Mouse (Mus musculus): ENCODE data around the gene Mmgt2. TPM values are rescaled to one million over a fixed set of nuclear protein-coding genes. Genes with fewer than 3 reads are reported as not detected.

Mmgt2 gene
- polyA plus RNA-seq, 1 experiment from 2014 or later = 38.5 TPM

DNA sequence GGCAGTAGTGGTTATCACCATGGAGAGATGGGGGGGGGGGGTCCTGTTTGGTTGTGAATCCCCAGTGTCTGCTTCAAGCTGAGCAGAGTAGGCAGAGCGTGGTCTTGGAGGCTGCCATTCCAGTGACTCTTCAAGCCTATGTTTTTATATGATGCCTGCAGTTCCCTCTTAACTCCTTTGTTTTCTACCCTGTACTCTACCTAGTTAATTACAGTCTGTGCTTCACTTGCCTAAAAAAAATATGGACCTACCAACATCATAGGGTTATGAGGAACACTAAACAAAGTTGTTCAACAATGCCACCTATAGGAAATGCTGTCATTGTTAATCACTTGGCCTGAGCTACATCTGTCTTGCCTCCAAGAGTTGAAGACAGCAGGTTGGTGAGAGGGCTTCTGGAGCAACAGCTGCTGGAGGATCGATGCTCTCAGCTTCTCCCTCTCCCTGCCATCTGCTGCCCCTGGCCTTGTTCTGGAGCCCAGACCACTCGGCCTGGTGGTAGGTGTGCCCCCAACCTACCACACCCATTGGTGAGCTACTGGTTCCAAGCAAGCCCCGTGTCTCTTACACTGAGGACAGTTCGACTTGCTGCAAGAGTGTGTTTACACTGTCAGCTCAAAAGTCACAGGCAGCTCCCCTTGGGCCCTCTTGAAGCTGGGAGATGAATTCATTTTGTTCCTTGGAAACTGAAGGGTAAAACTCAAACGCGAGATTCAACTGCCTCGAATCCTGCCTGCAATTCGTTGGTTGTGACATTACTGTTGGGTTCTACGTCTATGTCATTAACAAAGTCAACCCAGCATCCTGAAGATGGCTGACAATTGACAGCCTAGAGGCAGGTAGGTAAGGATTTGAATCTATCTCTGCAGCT, 41.9 kb upstream of the Mmgt2 start:
- H3K27ac ChIP-seq (ENCODE audit: low read depth, low read length) = peak overlapping the region; percentile 25; the same call in 1 of the 2 replicates
- H3K9ac ChIP-seq (ENCODE audit: low read length) = no peak overlapping the region
- no peak overlapping the region for H3K4me3 ChIP-seq (ENCODE audit: low read depth, low read length)
- WGBS = 72% methylated on average over 10 of the region's 10 CpGs
- no peaks in the 10 kb centered on the region for H3K9me3 ChIP-seq (ENCODE audit: control insufficient read depth, low read length)
- peaks cover 22% of the 10 kb centered on the region for H3K4me1 ChIP-seq (ENCODE audit: control insufficient read depth, insufficient read depth, low read length)
- peaks cover 36% of the 10 kb centered on the region for H3K36me3 ChIP-seq (ENCODE audit: control insufficient read depth, insufficient read depth, low read length)
- ATAC-seq (ENCODE audit: low FRiP score) (no peak), DNase-seq (ENCODE audit: low spot score, missing footprints) (peak; percentile 81)
- H3K4me2 ChIP-seq = no peak overlapping the region
- no peaks in the 10 kb centered on the region for H3K27me3 ChIP-seq (ENCODE audit: control insufficient read depth, insufficient read depth, low read length)

DNA sequence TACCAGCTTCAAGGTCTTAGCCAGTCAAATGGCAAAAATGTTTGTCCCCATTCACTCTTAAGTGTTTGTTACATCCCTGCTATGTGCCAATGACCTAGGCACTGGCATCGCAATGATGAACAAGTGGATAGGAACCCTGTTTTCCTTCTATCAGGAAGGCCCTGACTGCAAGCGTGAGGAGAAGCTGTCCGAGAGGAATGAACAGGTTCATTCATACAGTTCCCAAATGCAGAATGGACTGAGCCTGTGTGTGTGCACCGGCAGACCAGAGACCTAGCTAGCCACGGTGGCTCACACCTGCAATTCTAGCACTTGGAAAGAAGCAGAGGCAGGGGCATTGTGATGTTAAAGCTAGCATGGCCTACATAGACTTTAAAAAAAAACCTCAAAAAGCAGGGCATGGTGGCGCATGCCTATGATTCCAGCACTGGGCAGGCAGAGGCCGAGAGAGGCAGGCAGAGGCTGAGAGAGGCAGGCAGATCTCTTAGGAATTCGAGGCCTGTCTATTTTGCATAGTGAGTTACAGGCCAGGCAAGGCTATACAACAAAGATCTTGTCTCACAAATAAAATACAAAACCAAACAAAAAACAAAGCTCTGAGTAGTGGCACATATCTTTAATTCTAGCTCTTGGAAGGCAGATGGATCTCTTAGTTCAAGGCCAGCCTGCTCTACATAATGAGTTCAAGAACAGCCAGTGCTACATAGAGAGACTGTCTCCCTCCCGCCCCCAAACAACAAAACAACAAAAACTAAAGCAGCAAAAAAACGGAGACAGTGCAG, 41.1 kb upstream of the Mmgt2 start:
- peaks cover 36% of the 10 kb centered on the region for H3K36me3 ChIP-seq (ENCODE audit: control insufficient read depth, insufficient read depth, low read length)
- H3K27me3 ChIP-seq (ENCODE audit: control insufficient read depth, insufficient read depth, low read length) = no peaks in the 10 kb centered on the region
- 0 out of 2 replicates have a peak overlapping the region, but pooled peaks have one; percentile 20 for H3K27ac ChIP-seq (ENCODE audit: low read depth, low read length)
- DNase-seq (ENCODE audit: low spot score, missing footprints) (peak; percentile 88), ATAC-seq (ENCODE audit: low FRiP score) (no peak)
- H3K4me1 ChIP-seq (ENCODE audit: control insufficient read depth, insufficient read depth, low read length) = peaks cover 23% of the 10 kb centered on the region
- no peak overlapping the region for H3K4me2 ChIP-seq
- no peak overlapping the region for H3K4me3 ChIP-seq (ENCODE audit: low read depth, low read length)
- WGBS = 68% methylated on average over 10 of the region's 10 CpGs
- no peaks in the 10 kb centered on the region for H3K9me3 ChIP-seq (ENCODE audit: control insufficient read depth, low read length)
- no peak overlapping the region for H3K9ac ChIP-seq (ENCODE audit: low read length)

DNA sequence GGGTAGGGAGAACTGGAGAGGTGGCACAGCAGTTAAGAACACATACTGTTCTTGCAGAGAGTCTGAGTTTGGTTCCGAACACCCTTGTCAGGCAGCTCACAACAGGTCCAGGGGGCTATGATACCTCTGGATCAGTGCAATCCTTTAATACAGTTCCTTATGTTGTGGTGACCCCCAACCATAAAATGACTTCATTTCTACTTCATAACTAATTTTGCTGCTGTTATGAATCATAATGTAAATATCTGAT, 40.6 kb upstream of the Mmgt2 start:
- DNase-seq (ENCODE audit: low spot score, missing footprints) (no peak), ATAC-seq (ENCODE audit: low FRiP score) (no peak)
- no peak overlapping the region for H3K4me2 ChIP-seq
- no peak overlapping the region for H3K9ac ChIP-seq (ENCODE audit: low read length)
- no peak overlapping the region for H3K27ac ChIP-seq (ENCODE audit: low read depth, low read length)
- no peaks in the 10 kb centered on the region for H3K9me3 ChIP-seq (ENCODE audit: control insufficient read depth, low read length)
- H3K27me3 ChIP-seq (ENCODE audit: control insufficient read depth, insufficient read depth, low read length) = no peaks in the 10 kb centered on the region
- H3K36me3 ChIP-seq (ENCODE audit: control insufficient read depth, insufficient read depth, low read length) = peaks cover 36% of the 10 kb centered on the region
- peaks cover 28% of the 10 kb centered on the region for H3K4me1 ChIP-seq (ENCODE audit: control insufficient read depth, insufficient read depth, low read length)
- WGBS = 100% methylated on average over 1 of the region's 1 CpGs
- H3K4me3 ChIP-seq (ENCODE audit: low read depth, low read length) = no peak overlapping the region

DNA sequence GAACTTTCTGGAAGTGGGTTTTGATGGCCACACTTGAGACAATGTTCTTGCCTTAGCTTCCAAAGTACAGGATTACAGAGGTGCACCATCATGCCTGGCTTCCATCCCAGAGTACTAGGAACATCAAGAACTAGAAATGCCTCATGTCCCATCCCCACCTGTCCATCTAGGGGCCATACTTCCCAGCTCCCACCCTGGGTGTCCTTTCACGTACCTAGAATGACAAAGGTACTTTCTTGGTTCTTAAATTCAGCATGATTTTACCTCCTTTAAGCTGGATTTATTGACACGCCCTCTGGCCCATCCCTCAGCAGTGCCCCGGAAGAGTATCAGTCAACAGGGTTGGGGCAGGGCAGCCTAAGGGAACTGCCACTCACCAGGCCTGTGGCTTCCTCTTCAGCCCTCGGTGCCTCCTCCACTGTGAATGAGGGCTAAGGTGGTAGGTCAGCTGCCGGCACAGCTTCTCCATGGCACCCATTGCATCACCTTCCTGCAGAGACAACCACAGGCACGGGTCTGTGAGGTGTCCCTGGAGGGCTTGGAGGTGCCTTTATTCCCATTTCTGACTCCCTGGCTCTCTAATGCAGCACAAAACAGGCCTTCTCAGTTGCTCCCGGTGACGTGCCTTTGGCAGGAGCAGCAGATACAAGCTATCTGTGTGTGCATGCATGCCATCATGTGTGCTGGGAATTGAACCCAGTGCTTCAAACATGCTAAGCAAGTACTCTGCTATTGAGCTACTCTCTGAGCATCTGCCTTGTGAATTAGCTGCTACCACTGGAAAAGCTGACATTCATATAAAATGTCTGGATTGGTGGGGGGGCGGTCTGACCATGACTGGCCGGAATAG, 39.4 kb upstream of the Mmgt2 start:
- Histone ChIP-seq H3K9ac (ENCODE audit: low read length) (no peak overlapping the region), H3K27ac (ENCODE audit: low read depth, low read length) (no peak overlapping the region), H3K4me2 (no peak overlapping the region), H3K27me3 (ENCODE audit: control insufficient read depth, insufficient read depth, low read length) (no peaks in the 10 kb centered on the region), H3K9me3 (ENCODE audit: control insufficient read depth, low read length) (no peaks in the 10 kb centered on the region), H3K4me3 (ENCODE audit: low read depth, low read length) (no peak overlapping the region), H3K36me3 (ENCODE audit: control insufficient read depth, insufficient read depth, low read length) (peaks cover 36% of the 10 kb centered on the region), H3K4me1 (ENCODE audit: control insufficient read depth, insufficient read depth, low read length) (peaks cover 35% of the 10 kb centered on the region)
- ATAC-seq (ENCODE audit: low FRiP score) (no peak), DNase-seq (ENCODE audit: low spot score, missing footprints) (peak; percentile 85)
- WGBS = 83% methylated on average over 10 of the region's 10 CpGs

DNA sequence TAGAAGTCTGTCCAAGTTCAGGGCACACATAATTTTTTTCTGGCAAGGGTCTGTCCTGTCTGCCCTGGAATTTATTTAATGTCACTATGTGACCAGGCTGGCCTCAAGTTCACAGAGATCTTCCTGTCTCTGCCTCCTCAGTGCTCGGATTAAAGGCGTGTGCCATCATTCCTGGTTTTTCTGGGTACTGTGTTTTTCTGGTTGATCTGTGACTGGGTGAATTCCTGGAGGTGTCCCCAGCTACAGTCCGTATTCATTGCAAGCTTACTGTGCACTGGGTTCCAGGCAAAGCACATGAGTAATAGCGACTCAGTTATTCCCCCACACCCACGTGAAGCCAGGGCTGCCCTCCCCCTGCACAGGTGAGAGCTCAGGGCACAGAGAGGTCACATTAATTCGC, 38.2 kb upstream of the Mmgt2 start:
- Histone ChIP-seq H3K27me3 (ENCODE audit: control insufficient read depth, insufficient read depth, low read length) (no peaks in the 10 kb centered on the region), H3K4me1 (ENCODE audit: control insufficient read depth, insufficient read depth, low read length) (peaks cover 30% of the 10 kb centered on the region), H3K4me2 (no peak overlapping the region), H3K4me3 (ENCODE audit: low read depth, low read length) (no peak overlapping the region), H3K9me3 (ENCODE audit: control insufficient read depth, low read length) (no peaks in the 10 kb centered on the region), H3K9ac (ENCODE audit: low read length) (no peak overlapping the region), H3K27ac (ENCODE audit: low read depth, low read length) (no peak overlapping the region), H3K36me3 (ENCODE audit: control insufficient read depth, insufficient read depth, low read length) (peaks cover 26% of the 10 kb centered on the region)
- 89% methylated on average over 6 of the region's 6 CpGs for WGBS
- ATAC-seq (ENCODE audit: low FRiP score) (no peak), DNase-seq (ENCODE audit: low spot score, missing footprints) (no peak)

DNA sequence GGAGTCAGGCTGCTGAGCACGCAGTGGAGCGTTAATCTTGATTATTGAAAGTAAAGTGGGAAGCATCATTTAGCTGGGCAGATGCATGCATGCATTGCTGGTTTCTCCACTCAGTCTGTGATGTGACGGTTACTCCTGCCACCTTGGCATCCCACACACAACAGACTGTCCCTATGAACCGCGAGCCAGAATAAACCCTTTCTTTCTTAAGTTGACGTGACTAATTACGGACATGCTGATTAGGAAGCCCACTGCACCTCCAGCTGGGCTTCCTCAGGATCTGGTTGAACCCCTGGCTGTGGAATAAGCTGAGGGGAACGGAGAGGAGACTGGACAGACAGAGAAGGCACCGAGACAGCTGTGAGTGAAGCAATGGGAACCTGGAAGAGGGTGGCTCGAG, 35.9 kb upstream of the Mmgt2 start:
- H3K27me3 ChIP-seq (ENCODE audit: control insufficient read depth, insufficient read depth, low read length) = no peaks in the 10 kb centered on the region
- no peak overlapping the region for H3K4me3 ChIP-seq (ENCODE audit: low read depth, low read length)
- H3K27ac ChIP-seq (ENCODE audit: low read depth, low read length) = no peak overlapping the region
- ATAC-seq (ENCODE audit: low FRiP score) (no peak), DNase-seq (ENCODE audit: low spot score, missing footprints) (peak; percentile 79)
- H3K9ac ChIP-seq (ENCODE audit: low read length) = peak overlapping the region; percentile 62
- 61% methylated on average over 10 of the region's 10 CpGs for WGBS
- peaks cover 23% of the 10 kb centered on the region for H3K4me1 ChIP-seq (ENCODE audit: control insufficient read depth, insufficient read depth, low read length)
- no peaks in the 10 kb centered on the region for H3K9me3 ChIP-seq (ENCODE audit: control insufficient read depth, low read length)
- H3K4me2 ChIP-seq = no peak overlapping the region
- 0 out of 2 replicates have a peak, but pooled peaks cover 7% of the 10 kb centered on the region for H3K36me3 ChIP-seq (ENCODE audit: control insufficient read depth, insufficient read depth, low read length)

DNA sequence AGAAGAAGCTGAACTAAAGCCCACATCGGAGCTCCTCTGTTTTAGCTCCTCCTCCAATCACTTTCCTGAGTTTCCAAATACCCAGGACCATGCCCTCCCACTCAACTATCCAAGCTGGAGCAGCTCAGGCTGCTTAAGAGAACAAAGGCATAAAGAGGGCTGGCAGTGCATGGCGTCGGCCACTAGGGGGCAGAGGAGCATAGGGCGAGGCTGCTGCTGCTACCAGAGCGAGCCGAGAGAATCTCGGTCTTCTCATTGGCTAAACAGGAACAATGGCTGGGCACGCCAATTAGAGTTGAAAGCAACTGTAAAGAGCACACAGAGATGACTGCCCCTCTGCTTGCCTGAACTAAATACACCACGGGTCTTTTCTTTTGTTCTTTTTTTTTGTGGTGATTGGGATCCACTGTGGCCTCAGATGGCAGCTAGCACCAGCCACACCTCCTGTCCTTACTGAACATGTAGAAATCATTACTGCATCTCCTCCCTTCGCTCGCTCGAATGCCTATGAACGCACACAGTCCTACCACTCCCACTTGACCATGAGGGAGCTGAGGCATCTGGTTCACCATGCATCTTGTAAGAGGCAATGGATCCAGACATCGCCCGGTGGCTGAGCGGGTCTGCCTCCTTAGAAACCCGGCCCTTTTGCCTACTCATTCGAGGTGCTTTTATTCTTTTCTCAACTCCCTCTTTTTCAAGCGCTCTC, 34.7 kb upstream of the Mmgt2 start:
- 0 out of 2 replicates have a peak, but pooled peaks cover 7% of the 10 kb centered on the region for H3K36me3 ChIP-seq (ENCODE audit: control insufficient read depth, insufficient read depth, low read length)
- peak overlapping the region; percentile 75 for H3K27ac ChIP-seq (ENCODE audit: low read depth, low read length)
- ATAC-seq (ENCODE audit: low FRiP score) (peak; percentile 96), DNase-seq (ENCODE audit: low spot score, missing footprints) (peak; percentile 100)
- WGBS = 10% methylated on average over 19 of the region's 19 CpGs
- H3K27me3 ChIP-seq (ENCODE audit: control insufficient read depth, insufficient read depth, low read length) = no peaks in the 10 kb centered on the region
- H3K9me3 ChIP-seq (ENCODE audit: control insufficient read depth, low read length) = no peaks in the 10 kb centered on the region
- peak overlapping the region; percentile 11; the same call in 1 of the 2 replicates for H3K4me3 ChIP-seq (ENCODE audit: low read depth, low read length)
- H3K4me2 ChIP-seq = peak overlapping the region; percentile 45
- H3K4me1 ChIP-seq (ENCODE audit: control insufficient read depth, insufficient read depth, low read length) = peaks cover 23% of the 10 kb centered on the region
- peak overlapping the region; percentile 62 for H3K9ac ChIP-seq (ENCODE audit: low read length)

DNA sequence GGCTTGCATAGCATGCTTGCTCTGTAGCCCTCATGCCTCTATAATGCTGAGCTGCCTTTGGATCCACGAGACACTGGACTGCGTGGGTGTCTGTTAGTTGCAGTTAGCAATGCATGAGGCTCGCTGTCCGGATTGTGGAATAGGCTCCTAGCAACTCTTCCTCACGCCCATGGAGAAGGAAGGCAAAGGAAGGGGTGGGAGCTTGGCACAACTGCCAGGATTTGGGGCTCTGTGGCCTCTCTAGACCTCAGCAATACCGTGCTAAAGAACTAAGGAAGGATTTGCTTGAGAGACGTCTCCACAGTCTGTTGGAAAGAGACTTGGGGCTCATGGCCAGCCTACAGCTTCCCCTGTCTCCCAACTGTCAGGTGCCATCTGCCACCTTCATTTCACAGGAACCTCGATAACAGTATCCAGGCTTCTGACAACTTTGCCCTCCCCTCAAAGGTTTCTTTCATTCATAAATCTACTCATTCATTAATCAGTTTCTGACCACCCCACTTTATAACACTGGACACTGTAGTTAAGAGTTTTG, 33.5 kb upstream of the Mmgt2 start:
- H3K4me3 ChIP-seq (ENCODE audit: low read depth, low read length) = no peak overlapping the region
- H3K36me3 ChIP-seq (ENCODE audit: control insufficient read depth, insufficient read depth, low read length) = 0 out of 2 replicates have a peak, but pooled peaks cover 5% of the 10 kb centered on the region
- peak overlapping the region; percentile 62 for H3K9ac ChIP-seq (ENCODE audit: low read length)
- H3K27me3 ChIP-seq (ENCODE audit: control insufficient read depth, insufficient read depth, low read length) = no peaks in the 10 kb centered on the region
- H3K4me2 ChIP-seq = no peak overlapping the region
- no peaks in the 10 kb centered on the region for H3K9me3 ChIP-seq (ENCODE audit: control insufficient read depth, low read length)
- no peak for DNase-seq (ENCODE audit: low spot score, missing footprints)
- no peak overlapping the region for H3K27ac ChIP-seq (ENCODE audit: low read depth, low read length)
- WGBS = 87% methylated on average over 8 of the region's 8 CpGs
- ATAC-seq (ENCODE audit: low FRiP score) = no peak
- peaks cover 23% of the 10 kb centered on the region for H3K4me1 ChIP-seq (ENCODE audit: control insufficient read depth, insufficient read depth, low read length)

Measured in midbrain, embryonic 11.5 days (tissue).